Mouse (Mus musculus) ovary, postnatal 14 days (tissue): ENCODE results near the gene Grhpr.
A peak's percentile ranks its signal among the peaks of the same experiment; 100 is the strongest.
"Not testable (repeated sequence)": the region's sequence is repeated elsewhere in the genome, so short reads cannot be mapped to it uniquely, and the experiment has no call there.

Experiments
- DNase-seq: peaks from one replicate; pipeline ENCODE4 v3.0.0; 2022; ENCODE audit warnings: low spot score

The Grhpr gene

DNA sequence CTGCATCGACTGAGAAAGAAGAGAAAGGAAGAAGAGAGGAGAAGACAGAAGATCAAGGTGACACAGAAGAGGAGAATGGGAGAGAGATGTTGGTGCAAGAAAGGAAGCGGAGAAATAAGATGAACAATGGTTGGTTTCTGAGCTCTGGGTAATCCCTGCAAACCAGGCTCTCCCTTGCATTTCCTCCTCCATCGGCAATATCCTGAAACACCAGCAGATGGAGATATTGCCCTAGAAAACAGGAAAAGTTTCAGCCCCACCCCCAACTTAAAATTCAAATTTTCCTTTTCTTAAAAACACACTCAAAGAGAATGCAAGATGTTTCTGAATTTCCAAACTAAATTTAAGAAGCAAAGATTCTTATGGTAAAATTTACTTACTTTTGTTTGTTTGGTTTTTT, 34.4 kb downstream of the Grhpr start:
- DNase-seq, result peak; percentile 56

- peak; percentile 89 for DNase-seq
Observed at GRCm38 (mm10) chr4:45018452-45018980, 37.3 kb downstream of the Grhpr start, which contains the start of gene Polr1e. TSS of gene Polr1e (plus strand) at chr4:45018583.

- no peak for DNase-seq
Observed at GRCm38 (mm10) chr4:45019009-45019408, 37.8 kb downstream of the Grhpr start.

GRCm38 (mm10) chr4:45026459-45026858, 45.3 kb downstream of the Grhpr start:
- no peak for DNase-seq

DNA sequence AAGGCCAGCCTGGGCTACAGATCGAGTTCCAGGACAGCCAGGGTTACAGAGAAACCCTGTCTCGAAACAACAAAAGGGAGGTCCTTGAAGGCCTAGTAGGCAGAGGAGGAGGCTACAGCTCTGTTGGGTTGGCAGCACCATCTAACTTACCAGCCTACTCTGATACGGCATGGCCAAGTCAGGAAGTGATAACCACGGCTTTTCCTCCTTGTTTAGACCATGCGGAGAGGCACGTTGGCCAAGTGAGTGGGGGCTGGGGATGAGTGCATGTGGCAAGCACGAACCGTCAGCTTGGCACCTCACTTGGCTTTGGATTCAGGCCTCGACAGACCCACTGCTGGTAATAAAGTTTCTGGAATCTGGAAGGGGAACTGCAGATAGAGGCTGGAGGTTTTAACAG, 51.4 kb downstream of the Grhpr start:
- DNase-seq, result no peak

DNA sequence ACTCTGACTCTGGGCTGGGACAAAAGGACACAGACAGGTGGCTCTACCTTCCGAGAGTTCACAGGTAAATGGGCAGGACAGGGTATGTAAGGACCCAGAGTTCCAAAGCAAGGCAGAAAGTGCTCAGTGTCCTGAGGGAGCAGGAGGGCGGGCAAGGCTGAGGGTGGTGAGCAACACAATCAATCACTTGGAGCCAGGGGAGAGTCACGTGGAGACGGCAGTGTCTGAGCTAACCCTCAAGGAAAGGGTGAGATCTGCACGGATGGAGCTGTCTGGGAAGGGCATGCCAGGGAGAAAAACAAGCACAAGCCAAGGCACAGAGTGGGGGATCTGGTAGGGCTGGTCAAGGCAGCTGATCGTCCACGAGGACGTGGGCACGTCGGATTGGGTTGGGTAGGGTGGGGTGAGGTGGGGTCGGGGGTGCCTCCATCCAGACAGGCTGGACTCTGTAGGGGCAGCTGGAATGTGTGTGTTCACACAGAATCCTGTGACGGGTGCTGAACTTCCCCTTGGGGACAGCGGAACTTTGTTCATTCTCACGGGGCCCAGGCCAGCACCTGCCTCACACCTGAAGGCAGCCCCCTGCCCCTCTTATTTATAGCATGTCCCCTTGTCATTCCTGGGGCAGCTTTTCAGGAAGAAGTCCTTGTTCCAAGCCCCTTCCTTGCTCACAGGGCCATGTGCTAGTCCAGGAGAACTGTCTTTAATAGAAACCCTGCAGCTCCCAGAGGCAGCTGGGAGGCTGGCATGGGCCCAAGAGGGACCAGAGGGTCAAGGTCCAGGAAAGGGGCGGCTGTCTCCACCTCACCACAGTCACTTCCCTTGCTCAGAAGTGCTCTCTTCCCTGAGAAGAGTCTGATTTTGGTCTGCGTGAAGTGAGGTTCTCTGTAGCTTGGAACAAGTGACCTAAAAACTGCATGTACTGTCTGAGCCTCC, 53.8 kb downstream of the Grhpr start:
- DNase-seq, result no peak

- no peak for DNase-seq
Observed at GRCm38 (mm10) chr4:45036048-45036447, 54.9 kb downstream of the Grhpr start.

GRCm38 (mm10) chr4:45036571-45036970, 55.4 kb downstream of the Grhpr start:
- DNase-seq, result no peak

DNA sequence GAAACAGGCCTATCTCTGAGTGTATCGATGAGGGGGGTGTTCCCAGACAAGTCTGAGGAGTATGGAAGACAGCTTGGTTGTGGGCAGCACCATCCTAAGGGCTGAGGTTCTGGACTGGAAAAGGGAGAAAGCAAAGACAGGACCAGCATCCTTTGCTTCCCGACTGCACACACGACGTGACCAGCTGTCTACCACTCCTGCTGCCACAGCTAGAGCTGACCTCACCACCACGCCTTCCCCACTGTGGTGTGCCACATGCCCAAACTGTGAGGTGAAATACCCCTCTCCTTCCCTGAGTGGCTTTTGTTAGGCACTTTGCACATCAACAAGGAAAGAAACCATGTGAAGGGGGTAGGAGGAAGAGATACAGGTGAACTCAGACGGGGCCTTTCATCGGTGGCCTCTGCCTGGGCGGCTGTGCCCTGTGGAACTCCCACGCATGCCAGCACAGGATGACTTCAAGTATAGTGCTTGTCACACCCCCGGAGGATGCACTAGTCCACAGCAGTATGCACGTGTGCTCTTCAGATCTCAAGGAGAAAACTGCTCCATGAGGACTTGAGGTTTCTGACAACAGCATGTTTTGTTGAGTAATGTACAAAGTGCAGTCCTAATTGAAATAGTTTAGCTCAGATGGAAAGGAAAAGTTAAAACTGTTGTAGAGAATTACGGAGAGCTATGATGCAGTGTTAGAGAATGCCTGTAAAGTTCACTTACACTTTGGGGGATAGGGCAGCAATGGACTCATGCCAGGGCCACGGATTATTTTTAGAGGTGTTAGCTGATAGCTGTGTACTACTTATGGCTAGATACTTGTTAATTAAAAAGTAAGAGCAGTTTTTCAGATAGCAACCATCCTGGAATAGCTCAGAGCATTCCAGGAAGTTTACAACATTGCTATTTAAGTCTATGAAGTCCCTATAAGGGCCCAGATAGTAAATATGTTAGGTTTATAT, 56.5 kb downstream of the Grhpr start:
- DNase-seq, result no peak

DNA sequence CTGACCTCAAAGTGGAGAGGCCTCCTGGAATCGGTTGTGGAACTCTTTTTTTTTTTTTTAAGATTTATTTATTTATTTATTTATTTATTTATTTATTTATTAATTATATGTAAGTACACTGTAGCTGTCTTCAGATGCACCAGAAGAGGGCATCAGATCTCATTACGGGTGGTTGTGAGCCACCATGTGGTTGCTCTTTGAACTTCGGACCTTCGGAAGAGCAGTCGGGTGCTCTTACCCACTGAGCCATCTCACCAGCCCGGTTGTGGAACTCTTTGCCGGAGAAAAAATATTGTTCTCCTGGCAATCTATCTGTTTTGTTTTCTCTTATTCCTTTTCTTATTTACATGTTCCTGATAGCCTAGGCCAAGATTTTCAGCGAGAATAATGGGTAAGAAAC, 57.7 kb downstream of the Grhpr start:
- not testable (repeated sequence) for DNase-seq

DNA sequence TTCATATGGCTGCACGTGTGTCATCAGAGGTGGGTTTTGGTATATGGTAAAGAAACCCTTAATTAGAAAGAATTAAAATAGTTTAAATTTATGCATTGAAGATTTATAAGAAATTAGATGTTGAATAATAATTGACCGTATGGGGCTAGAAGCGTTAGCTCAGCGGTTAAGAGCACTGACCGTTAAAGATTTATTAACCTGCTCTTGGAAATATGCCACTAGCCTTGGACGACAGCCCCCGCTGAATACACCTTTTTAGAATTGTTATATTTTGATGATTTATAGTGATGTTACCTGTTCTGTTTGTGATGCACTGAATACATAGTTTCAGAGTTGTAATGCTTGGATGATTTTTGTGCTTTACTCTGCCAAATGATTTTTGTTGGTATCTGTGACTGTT, 58.4 kb downstream of the Grhpr start:
- DNase-seq, result not testable (repeated sequence)
